In the genomic region with DNA sequence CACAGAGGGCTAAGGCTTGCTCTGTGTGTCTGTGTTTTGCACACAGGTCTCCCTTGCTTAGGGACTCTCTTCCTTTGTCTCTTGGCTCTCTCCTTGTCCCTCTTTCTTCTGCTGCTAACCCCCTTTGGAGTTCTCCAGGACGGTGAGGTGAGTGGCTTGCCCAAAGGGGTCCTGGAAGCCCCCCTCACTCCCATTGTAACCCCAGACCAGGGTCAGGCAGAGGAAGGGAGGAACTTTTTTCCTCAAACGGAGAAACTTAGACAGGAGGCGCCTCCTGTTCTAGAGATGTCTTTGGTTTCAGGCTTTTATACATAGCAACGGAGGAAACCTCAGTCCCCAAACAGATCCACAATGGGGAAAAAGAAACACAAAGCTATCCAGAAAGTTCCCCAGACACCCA, we compare ENCODE assay signal across 8 mouse cellular contexts.
DNase-seq lines count a peak whose midpoint lies in the region; ATAC-seq and TF ChIP-seq lines count a peak whose summit lies in the region.
"Had no signal": no experiment of that assay in that cellular context is flagged by ENCODE, and none has a peak within 500 bp of the region (broad histone marks: within the 10 kb centered on the region; RNA-seq: fewer than 3 reads in every experiment).

No protein-coding gene starts in this region.

- no peak overlapping the region for H3K4me3 ChIP-seq in ES-Bruce4 (ENCODE audit: low read depth, low read length)
- no peak overlapping the region for H3K4me3 ChIP-seq in embryonic facial prominence, embryonic 12.5 days
- H3K4me3 ChIP-seq in hindbrain, embryonic 15.5 days = peak overlapping the region; percentile 27
- no peak overlapping the region for H3K4me3 ChIP-seq in midbrain, embryonic 14.5 days (replicated peaks; ENCODE audit: low read depth, low read length)
- no peak overlapping the region for H3K4me3 ChIP-seq in liver, embryonic 11.5 days (ENCODE audit: low read depth, low read length)

- H3K36me3 ChIP-seq in ES-Bruce4 (ENCODE audit: control insufficient read depth, insufficient read depth, low read length, poor library complexity, severe bottlenecking) = no peaks in the 10 kb centered on the region
- H3K36me3 ChIP-seq in embryonic facial prominence, embryonic 12.5 days = no peaks in the 10 kb centered on the region
- no peaks in the 10 kb centered on the region for H3K36me3 ChIP-seq in hindbrain, embryonic 15.5 days
- H3K36me3 ChIP-seq in midbrain, embryonic 14.5 days (ENCODE audit: control insufficient read depth, insufficient read depth, low read length) = no peaks in the 10 kb centered on the region
- H3K36me3 ChIP-seq in liver, embryonic 11.5 days (ENCODE audit: control insufficient read depth, insufficient read depth, low read length) = no peaks in the 10 kb centered on the region

- WGBS in embryonic facial prominence, embryonic 12.5 days = 61% methylated on average over 4 of the region's 4 CpGs
- 55% methylated on average over 4 of the region's 4 CpGs for WGBS in hindbrain, embryonic 15.5 days
- WGBS in midbrain, embryonic 14.5 days = 77% methylated on average over 4 of the region's 4 CpGs
- 81% methylated on average over 4 of the region's 4 CpGs for WGBS in liver, embryonic 11.5 days

- no peak for ATAC-seq in embryonic facial prominence, embryonic 12.5 days (ENCODE audit: insufficient number of reproducible peaks, insufficient read depth, low FRiP score, low TSS enrichment)
- ATAC-seq in hindbrain, embryonic 15.5 days (ENCODE audit: low FRiP score, low read depth) = no peak; the same call in 1 of the 2 replicates
- no peak for ATAC-seq in midbrain, embryonic 14.5 days (ENCODE audit: low FRiP score, low TSS enrichment)
- ATAC-seq in erythroblast, adult 5-6 weeks (replicated peaks; ENCODE audit: low FRiP score, poor library complexity, severe bottlenecking) = no peak
- ATAC-seq in frontal cortex, adult (ENCODE audit: low TSS enrichment) = no peak
- ATAC-seq in liver, embryonic 11.5 days (replicated peaks; ENCODE audit: low FRiP score) = no peak

- TF ChIP-seq CTCF in ES-Bruce4 (IDR thresholded peaks at IDR 0.05; ENCODE audit: low read depth, low read length) = no peak

- DNase-seq in midbrain, embryonic 14.5 days = no peak
- no peak for DNase-seq in liver, embryonic 11.5 days (ENCODE audit: low spot score)
- DNase-seq: lung, adult 2 months had no signal

- no peak for TF ChIP-seq POLR2A in ES-Bruce4 (IDR thresholded peaks at IDR 0.05; ENCODE audit: insufficient read depth, low read length)

- TF ChIP-seq EP300 in ES-Bruce4 (IDR thresholded peaks at IDR 0.05; ENCODE audit: insufficient read depth, low read depth, low read length) = no peak

- H3K9me3 ChIP-seq in ES-Bruce4 (replicated peaks; ENCODE audit: control insufficient read depth, insufficient read depth, low read length, poor library complexity, severe bottlenecking) = no peaks in the 10 kb centered on the region
- no peaks in the 10 kb centered on the region for H3K9me3 ChIP-seq in embryonic facial prominence, embryonic 12.5 days
- H3K9me3 ChIP-seq in hindbrain, embryonic 15.5 days = no peaks in the 10 kb centered on the region
- no peaks in the 10 kb centered on the region for H3K9me3 ChIP-seq in midbrain, embryonic 14.5 days (ENCODE audit: control insufficient read depth, low read length)
- no peaks in the 10 kb centered on the region for H3K9me3 ChIP-seq in liver, embryonic 11.5 days (ENCODE audit: control insufficient read depth, low read length)

- no peak overlapping the region for H3K27ac ChIP-seq in ES-Bruce4 (ENCODE audit: insufficient read depth, low read length)
- 0 out of 2 replicates have a peak overlapping the region, but pooled peaks have one; percentile 5 for H3K27ac ChIP-seq in embryonic facial prominence, embryonic 12.5 days
- H3K27ac ChIP-seq in hindbrain, embryonic 15.5 days (replicated peaks) = peak overlapping the region; percentile 81
- peak overlapping the region; percentile 27; the same call in 1 of the 2 replicates for H3K27ac ChIP-seq in midbrain, embryonic 14.5 days (replicated peaks; ENCODE audit: low read depth, low read length)
- H3K27ac ChIP-seq in liver, embryonic 11.5 days (ENCODE audit: low read depth, low read length) = no peak overlapping the region

- H3K4me2 ChIP-seq in embryonic facial prominence, embryonic 12.5 days (replicated peaks) = no peak overlapping the region
- H3K4me2 ChIP-seq in hindbrain, embryonic 15.5 days = peak overlapping the region; percentile 48
- peak overlapping the region; percentile 41 for H3K4me2 ChIP-seq in midbrain, embryonic 14.5 days (ENCODE audit: low read length)
- H3K4me2 ChIP-seq in liver, embryonic 11.5 days = no peak overlapping the region

- no peaks in the 10 kb centered on the region for H3K27me3 ChIP-seq in ES-Bruce4 (ENCODE audit: control insufficient read depth, insufficient read depth, low read length, poor library complexity, severe bottlenecking)
- H3K27me3 ChIP-seq in embryonic facial prominence, embryonic 12.5 days = no peaks in the 10 kb centered on the region
- H3K27me3 ChIP-seq in hindbrain, embryonic 15.5 days = no peaks in the 10 kb centered on the region
- no peaks in the 10 kb centered on the region for H3K27me3 ChIP-seq in midbrain, embryonic 14.5 days (ENCODE audit: control insufficient read depth, insufficient read depth, low read length)
- 0 out of 2 replicates have a peak, but pooled peaks cover 2% of the 10 kb centered on the region for H3K27me3 ChIP-seq in liver, embryonic 11.5 days (replicated peaks; ENCODE audit: control insufficient read depth, insufficient read depth, low read length)

- 0 out of 2 replicates have a peak overlapping the region, but pooled peaks have one; percentile 15 for H3K9ac ChIP-seq in ES-Bruce4 (ENCODE audit: low read depth, poor library complexity, severe bottlenecking)
- no peak overlapping the region for H3K9ac ChIP-seq in embryonic facial prominence, embryonic 12.5 days
- no peak overlapping the region for H3K9ac ChIP-seq in hindbrain, embryonic 15.5 days
- peak overlapping the region; percentile 29 for H3K9ac ChIP-seq in midbrain, embryonic 14.5 days (replicated peaks; ENCODE audit: low read length)
- no peak overlapping the region for H3K9ac ChIP-seq in liver, embryonic 11.5 days (ENCODE audit: low read depth, low read length)

- no peaks in the 10 kb centered on the region for H3K4me1 ChIP-seq in ES-Bruce4 (ENCODE audit: control insufficient read depth, insufficient read depth, low read length)
- H3K4me1 ChIP-seq in embryonic facial prominence, embryonic 12.5 days = peaks cover 7% of the 10 kb centered on the region; the same call in 1 of the 2 replicates
- peaks cover 10% of the 10 kb centered on the region for H3K4me1 ChIP-seq in hindbrain, embryonic 15.5 days (replicated peaks)
- H3K4me1 ChIP-seq in midbrain, embryonic 14.5 days (ENCODE audit: control insufficient read depth, insufficient read depth, low read length) = peaks cover 10% of the 10 kb centered on the region; the same call in 1 of the 2 replicates
- H3K4me1 ChIP-seq in liver, embryonic 11.5 days (replicated peaks; ENCODE audit: control insufficient read depth, insufficient read depth, low read length) = no peaks in the 10 kb centered on the region

Comparison
In these comparisons a context has a peak if more than half of its experiments do, and no peak if none do; other contexts are left out.
1. H3K27ac ChIP-seq: peak in embryonic facial prominence, embryonic 12.5 days (single experiment), hindbrain, embryonic 15.5 days (single experiment) and midbrain, embryonic 14.5 days (single experiment); none in ES-Bruce4 (single experiment) and liver, embryonic 11.5 days (single experiment).
2. H3K9ac ChIP-seq: peak in ES-Bruce4 (single experiment) and midbrain, embryonic 14.5 days (single experiment); none in embryonic facial prominence, embryonic 12.5 days (single experiment), hindbrain, embryonic 15.5 days (single experiment) and liver, embryonic 11.5 days (single experiment).
3. H3K4me2 ChIP-seq: peak in hindbrain, embryonic 15.5 days (single experiment) and midbrain, embryonic 14.5 days (single experiment); none in embryonic facial prominence, embryonic 12.5 days (single experiment) and liver, embryonic 11.5 days (single experiment).